Mouse (Mus musculus): ENCODE data around the gene Plxnb2. TPM values are rescaled to one million over a fixed set of nuclear protein-coding genes. Genes with fewer than 3 reads are reported as not detected.

Gene Plxnb2
- polyA plus RNA-seq, 1 experiment: 72.5 TPM

- no peak for DNase-seq (ENCODE audit: extremely low spot score in 1 of 2, low spot score in 1 of 2)
These were observed 30.6 kb downstream of the Plxnb2 start for GRCm38 (mm10) chr15:89150041-89150390.

- DNase-seq (ENCODE audit: extremely low spot score in 1 of 2, low spot score in 1 of 2): peak in 1 of 2 experiments; percentile 52
These were observed 31.1 kb downstream of the Plxnb2 start, which contains the start of gene Mapk11 for GRCm38 (mm10) chr15:89149271-89150040. Mapk11 (minus strand) TSS chr15:89149628.

- no peak for DNase-seq (ENCODE audit: extremely low spot score in 1 of 2, low spot score in 1 of 2)
These were observed 31.9 kb downstream of the Plxnb2 start for GRCm38 (mm10) chr15:89148496-89149270.

- no peak for DNase-seq (ENCODE audit: extremely low spot score in 1 of 2, low spot score in 1 of 2)
These were observed 32.7 kb downstream of the Plxnb2 start for GRCm38 (mm10) chr15:89147895-89148294.

GRCm38 (mm10) chr15:89147456-89147855 is 33.1 kb downstream of the Plxnb2 start:
- DNase-seq (ENCODE audit: extremely low spot score in 1 of 2, low spot score in 1 of 2): no peak

- DNase-seq (ENCODE audit: extremely low spot score in 1 of 2, low spot score in 1 of 2): peak in 1 of 2 experiments; percentile 78
These were observed 33.6 kb downstream of the Plxnb2 start for GRCm38 (mm10) chr15:89147024-89147423.

- peak; percentile 76 to 82 for DNase-seq (ENCODE audit: extremely low spot score in 1 of 2, low spot score in 1 of 2)
These were observed 34.1 kb downstream of the Plxnb2 start for GRCm38 (mm10) chr15:89146537-89146936.

- DNase-seq (ENCODE audit: extremely low spot score in 1 of 2, low spot score in 1 of 2): no peak
These were observed 34.7 kb downstream of the Plxnb2 start for GRCm38 (mm10) chr15:89145813-89146350.

- DNase-seq (ENCODE audit: extremely low spot score in 1 of 2, low spot score in 1 of 2): no peak
These were observed 35.6 kb downstream of the Plxnb2 start for GRCm38 (mm10) chr15:89144965-89145364.

- DNase-seq (ENCODE audit: extremely low spot score in 1 of 2, low spot score in 1 of 2): no peak
These were observed 37.5 kb downstream of the Plxnb2 start for GRCm38 (mm10) chr15:89143134-89143533.

- DNase-seq (ENCODE audit: extremely low spot score in 1 of 2, low spot score in 1 of 2): no peak
These were observed 38.7 kb downstream of the Plxnb2 start for GRCm38 (mm10) chr15:89141905-89142304.

GRCm38 (mm10) chr15:89141443-89141842 is 39.1 kb downstream of the Plxnb2 start:
- no peak for DNase-seq (ENCODE audit: extremely low spot score in 1 of 2, low spot score in 1 of 2)

GRCm38 (mm10) chr15:89140659-89141252 is 39.8 kb downstream of the Plxnb2 start, which contains the start of gene Mapk12:
Mapk12 (minus strand) TSS chr15:89140703.
- DNase-seq (ENCODE audit: extremely low spot score in 1 of 2, low spot score in 1 of 2): peak in 1 of 2 experiments; percentile 37

GRCm38 (mm10) chr15:89140048-89140658 is 40.4 kb downstream of the Plxnb2 start:
- DNase-seq (ENCODE audit: extremely low spot score in 1 of 2, low spot score in 1 of 2): peak; percentile 57 to 84

- no peak for DNase-seq (ENCODE audit: extremely low spot score in 1 of 2, low spot score in 1 of 2)
These were observed 42.1 kb downstream of the Plxnb2 start for GRCm38 (mm10) chr15:89138531-89138930.

GRCm38 (mm10) chr15:89138046-89138405 is 42.6 kb downstream of the Plxnb2 start:
- no peak for DNase-seq (ENCODE audit: extremely low spot score in 1 of 2, low spot score in 1 of 2)

- DNase-seq (ENCODE audit: extremely low spot score in 1 of 2, low spot score in 1 of 2): no peak
These were observed 43.1 kb downstream of the Plxnb2 start for GRCm38 (mm10) chr15:89137378-89138045.

- DNase-seq (ENCODE audit: extremely low spot score in 1 of 2, low spot score in 1 of 2): no peak
These were observed 44.0 kb downstream of the Plxnb2 start for GRCm38 (mm10) chr15:89136461-89137155.

- DNase-seq (ENCODE audit: extremely low spot score in 1 of 2, low spot score in 1 of 2): no peak
These were observed 49.3 kb downstream of the Plxnb2 start for GRCm38 (mm10) chr15:89131316-89131715.
